Mouse (Mus musculus): ENCODE data around the gene Dlg5. TPM values are rescaled to one million over a fixed set of nuclear protein-coding genes. Genes with fewer than 3 reads are reported as not detected.

The Dlg5 gene
- polyA plus RNA-seq, 1 experiment from 2014 or later = 5.2 TPM

- Histone ChIP-seq H3K27ac (ENCODE audit: low read length) (no peak overlapping the region), H3K4me2 (ENCODE audit: low read depth, low read length) (no peak overlapping the region), H3K27me3 (ENCODE audit: control insufficient read depth, insufficient read depth, low read length) (no peaks in the 10 kb centered on the region), H3K9me3 (replicated peaks; ENCODE audit: control insufficient read depth, low read length) (no peaks in the 10 kb centered on the region), H3K4me1 (ENCODE audit: control insufficient read depth, insufficient read depth, low read length) (peaks cover 4% of the 10 kb centered on the region; the same call in 1 of the 2 replicates), H3K4me3 (ENCODE audit: low read length) (no peak overlapping the region), H3K9ac (ENCODE audit: low read length) (no peak overlapping the region), H3K36me3 (ENCODE audit: control insufficient read depth, insufficient read depth) (peaks cover 3% of the 10 kb centered on the region)
- ATAC-seq (replicated peaks; ENCODE audit: extremely low read depth, insufficient read depth, low FRiP score) = no peak; the same call in 1 of the 2 replicates
- WGBS = 41% methylated on average over 7 of the region's 7 CpGs
These were observed 56.1 kb downstream of the Dlg5 start for GRCm38 (mm10) chr14:24189598-24189997.

- no peak for ATAC-seq (replicated peaks; ENCODE audit: extremely low read depth, insufficient read depth, low FRiP score)
- Histone ChIP-seq H3K4me3 (ENCODE audit: low read length) (no peak overlapping the region), H3K36me3 (ENCODE audit: control insufficient read depth, insufficient read depth) (no peaks in the 10 kb centered on the region; the same call in 1 of the 2 replicates), H3K9ac (ENCODE audit: low read length) (no peak overlapping the region), H3K4me1 (ENCODE audit: control insufficient read depth, insufficient read depth, low read length) (peaks cover 4% of the 10 kb centered on the region; the same call in 1 of the 2 replicates), H3K27me3 (ENCODE audit: control insufficient read depth, insufficient read depth, low read length) (no peaks in the 10 kb centered on the region), H3K9me3 (replicated peaks; ENCODE audit: control insufficient read depth, low read length) (no peaks in the 10 kb centered on the region), H3K27ac (ENCODE audit: low read length) (no peak overlapping the region), H3K4me2 (ENCODE audit: low read depth, low read length) (no peak overlapping the region)
- WGBS = 57% methylated on average over 4 of the region's 4 CpGs
These were observed 60.2 kb downstream of the Dlg5 start for GRCm38 (mm10) chr14:24185514-24185913.

- no peaks in the 10 kb centered on the region; the same call in 1 of the 2 replicates for H3K4me1 ChIP-seq (ENCODE audit: control insufficient read depth, insufficient read depth, low read length)
- H3K27ac ChIP-seq (ENCODE audit: low read length) = no peak overlapping the region
- no peaks in the 10 kb centered on the region for H3K27me3 ChIP-seq (ENCODE audit: control insufficient read depth, insufficient read depth, low read length)
- no peak overlapping the region for H3K4me3 ChIP-seq (ENCODE audit: low read length)
- H3K36me3 ChIP-seq (ENCODE audit: control insufficient read depth, insufficient read depth) = no peaks in the 10 kb centered on the region; the same call in 1 of the 2 replicates
- H3K4me2 ChIP-seq (ENCODE audit: low read depth, low read length) = no peak overlapping the region
- ATAC-seq (replicated peaks; ENCODE audit: extremely low read depth, insufficient read depth, low FRiP score) = no peak
- no peaks in the 10 kb centered on the region for H3K9me3 ChIP-seq (replicated peaks; ENCODE audit: control insufficient read depth, low read length)
- no peak overlapping the region for H3K9ac ChIP-seq (ENCODE audit: low read length)
- 61% methylated on average over 3 of the region's 3 CpGs for WGBS
These were observed 62.8 kb downstream of the Dlg5 start for GRCm38 (mm10) chr14:24182955-24183354.

GRCm38 (mm10) chr14:24181811-24182506 is 63.8 kb downstream of the Dlg5 start:
- 0 out of 2 replicates have a peak, but pooled peaks cover 3% of the 10 kb centered on the region for H3K36me3 ChIP-seq (ENCODE audit: control insufficient read depth, insufficient read depth)
- H3K4me1 ChIP-seq (ENCODE audit: control insufficient read depth, insufficient read depth, low read length) = no peaks in the 10 kb centered on the region; the same call in 1 of the 2 replicates
- H3K9ac ChIP-seq (ENCODE audit: low read length) = no peak overlapping the region
- ATAC-seq (replicated peaks; ENCODE audit: extremely low read depth, insufficient read depth, low FRiP score) = 0 out of 2 replicates have a peak, but pooled peaks have one; percentile 41
- H3K27ac ChIP-seq (ENCODE audit: low read length) = no peak overlapping the region
- no peak overlapping the region for H3K4me3 ChIP-seq (ENCODE audit: low read length)
- no peak overlapping the region for H3K4me2 ChIP-seq (ENCODE audit: low read depth, low read length)
- WGBS = 24% methylated on average over 10 of the region's 10 CpGs
- H3K9me3 ChIP-seq (replicated peaks; ENCODE audit: control insufficient read depth, low read length) = no peaks in the 10 kb centered on the region
- H3K27me3 ChIP-seq (ENCODE audit: control insufficient read depth, insufficient read depth, low read length) = no peaks in the 10 kb centered on the region

GRCm38 (mm10) chr14:24179466-24179991 is 66.2 kb downstream of the Dlg5 start:
- Histone ChIP-seq H3K9me3 (replicated peaks; ENCODE audit: control insufficient read depth, low read length) (no peaks in the 10 kb centered on the region), H3K4me3 (ENCODE audit: low read length) (no peak overlapping the region), H3K4me2 (ENCODE audit: low read depth, low read length) (no peak overlapping the region), H3K4me1 (ENCODE audit: control insufficient read depth, insufficient read depth, low read length) (no peaks in the 10 kb centered on the region), H3K27ac (ENCODE audit: low read length) (no peak overlapping the region), H3K9ac (ENCODE audit: low read length) (no peak overlapping the region), H3K36me3 (ENCODE audit: control insufficient read depth, insufficient read depth) (0 out of 2 replicates have a peak, but pooled peaks cover 3% of the 10 kb centered on the region), H3K27me3 (ENCODE audit: control insufficient read depth, insufficient read depth, low read length) (no peaks in the 10 kb centered on the region)
- WGBS = 73% methylated on average over 6 of the region's 6 CpGs
- no peak for ATAC-seq (replicated peaks; ENCODE audit: extremely low read depth, insufficient read depth, low FRiP score)

GRCm38 (mm10) chr14:24176609-24177008 is 69.1 kb downstream of the Dlg5 start:
- WGBS = 62% methylated on average over 10 of the region's 10 CpGs
- peaks cover 6% of the 10 kb centered on the region; the same call in 1 of the 2 replicates for H3K36me3 ChIP-seq (ENCODE audit: control insufficient read depth, insufficient read depth)
- H3K4me2 ChIP-seq (ENCODE audit: low read depth, low read length) = no peak overlapping the region
- no peaks in the 10 kb centered on the region for H3K27me3 ChIP-seq (ENCODE audit: control insufficient read depth, insufficient read depth, low read length)
- no peak for ATAC-seq (replicated peaks; ENCODE audit: extremely low read depth, insufficient read depth, low FRiP score)
- H3K27ac ChIP-seq (ENCODE audit: low read length) = no peak overlapping the region
- H3K9ac ChIP-seq (ENCODE audit: low read length) = no peak overlapping the region
- no peaks in the 10 kb centered on the region for H3K4me1 ChIP-seq (ENCODE audit: control insufficient read depth, insufficient read depth, low read length)
- H3K4me3 ChIP-seq (ENCODE audit: low read length) = no peak overlapping the region
- no peaks in the 10 kb centered on the region for H3K9me3 ChIP-seq (replicated peaks; ENCODE audit: control insufficient read depth, low read length)

GRCm38 (mm10) chr14:24173326-24173725 is 72.4 kb downstream of the Dlg5 start:
- no peaks in the 10 kb centered on the region for H3K4me1 ChIP-seq (ENCODE audit: control insufficient read depth, insufficient read depth, low read length)
- H3K4me3 ChIP-seq (ENCODE audit: low read length) = no peak overlapping the region
- H3K27me3 ChIP-seq (ENCODE audit: control insufficient read depth, insufficient read depth, low read length) = no peaks in the 10 kb centered on the region
- no peak overlapping the region for H3K27ac ChIP-seq (ENCODE audit: low read length)
- WGBS = 63% methylated on average over 6 of the region's 6 CpGs
- H3K9ac ChIP-seq (ENCODE audit: low read length) = no peak overlapping the region
- H3K4me2 ChIP-seq (ENCODE audit: low read depth, low read length) = no peak overlapping the region
- H3K36me3 ChIP-seq (ENCODE audit: control insufficient read depth, insufficient read depth) = peaks cover 12% of the 10 kb centered on the region; the same call in 1 of the 2 replicates
- no peak for ATAC-seq (replicated peaks; ENCODE audit: extremely low read depth, insufficient read depth, low FRiP score)
- no peaks in the 10 kb centered on the region for H3K9me3 ChIP-seq (replicated peaks; ENCODE audit: control insufficient read depth, low read length)

- H3K9me3 ChIP-seq (replicated peaks; ENCODE audit: control insufficient read depth, low read length) = no peaks in the 10 kb centered on the region
- H3K4me3 ChIP-seq (ENCODE audit: low read length) = no peak overlapping the region
- H3K27me3 ChIP-seq (ENCODE audit: control insufficient read depth, insufficient read depth, low read length) = no peaks in the 10 kb centered on the region
- ATAC-seq (replicated peaks; ENCODE audit: extremely low read depth, insufficient read depth, low FRiP score) = no peak
- 78% methylated on average over 13 of the region's 13 CpGs for WGBS
- no peak overlapping the region for H3K27ac ChIP-seq (ENCODE audit: low read length)
- no peak overlapping the region for H3K4me2 ChIP-seq (ENCODE audit: low read depth, low read length)
- no peaks in the 10 kb centered on the region; the same call in 1 of the 2 replicates for H3K4me1 ChIP-seq (ENCODE audit: control insufficient read depth, insufficient read depth, low read length)
- no peak overlapping the region for H3K9ac ChIP-seq (ENCODE audit: low read length)
- peaks cover 11% of the 10 kb centered on the region for H3K36me3 ChIP-seq (ENCODE audit: control insufficient read depth, insufficient read depth)
These were observed 73.9 kb downstream of the Dlg5 start for GRCm38 (mm10) chr14:24171639-24172311.

- Histone ChIP-seq H3K4me1 (ENCODE audit: control insufficient read depth, insufficient read depth, low read length) (peaks cover 3% of the 10 kb centered on the region; the same call in 1 of the 2 replicates), H3K4me2 (ENCODE audit: low read depth, low read length) (no peak overlapping the region), H3K27ac (ENCODE audit: low read length) (no peak overlapping the region), H3K9ac (ENCODE audit: low read length) (no peak overlapping the region), H3K9me3 (replicated peaks; ENCODE audit: control insufficient read depth, low read length) (no peaks in the 10 kb centered on the region), H3K36me3 (ENCODE audit: control insufficient read depth, insufficient read depth) (peaks cover 20% of the 10 kb centered on the region), H3K4me3 (ENCODE audit: low read length) (no peak overlapping the region), H3K27me3 (ENCODE audit: control insufficient read depth, insufficient read depth, low read length) (no peaks in the 10 kb centered on the region)
- WGBS = 82% methylated on average over 8 of the region's 8 CpGs
- ATAC-seq (replicated peaks; ENCODE audit: extremely low read depth, insufficient read depth, low FRiP score) = no peak
These were observed 79.7 kb downstream of the Dlg5 start for GRCm38 (mm10) chr14:24166046-24166445.

All from heart, embryonic 16.5 days (tissue).